Mouse (Mus musculus): ENCODE data around the gene Tubb5. TPM values are rescaled to one million over a fixed set of nuclear protein-coding genes. Genes with fewer than 3 reads are reported as not detected.

The Tubb5 gene
- total RNA-seq, 1 experiment from 2014 or later: 191 TPM

GRCm38 (mm10) chr17:35833894-35834293 lies 4.2 kb downstream of the Tubb5 start:
- ATAC-seq (ENCODE audit: extremely low read depth, insufficient number of reproducible peaks, low FRiP score, poor library complexity, severe bottlenecking): no peak

GRCm38 (mm10) chr17:35833239-35833751 lies 4.8 kb downstream of the Tubb5 start:
- ATAC-seq (ENCODE audit: extremely low read depth, insufficient number of reproducible peaks, low FRiP score, poor library complexity, severe bottlenecking): no peak

- no peak for ATAC-seq (ENCODE audit: extremely low read depth, insufficient number of reproducible peaks, low FRiP score, poor library complexity, severe bottlenecking)
Observed at GRCm38 (mm10) chr17:35832400-35833238, 5.5 kb downstream of the Tubb5 start.

- peak; percentile 94 for ATAC-seq (ENCODE audit: extremely low read depth, insufficient number of reproducible peaks, low FRiP score, poor library complexity, severe bottlenecking)
Observed at GRCm38 (mm10) chr17:35829737-35830136, 8.4 kb downstream of the Tubb5 start.

GRCm38 (mm10) chr17:35825109-35825850 lies 12.8 kb downstream of the Tubb5 start:
- ATAC-seq (ENCODE audit: extremely low read depth, insufficient number of reproducible peaks, low FRiP score, poor library complexity, severe bottlenecking): no peak

- ATAC-seq (ENCODE audit: extremely low read depth, insufficient number of reproducible peaks, low FRiP score, poor library complexity, severe bottlenecking): no peak
Observed at GRCm38 (mm10) chr17:35824402-35824801, 13.7 kb downstream of the Tubb5 start.

- peak; percentile 82 for ATAC-seq (ENCODE audit: extremely low read depth, insufficient number of reproducible peaks, low FRiP score, poor library complexity, severe bottlenecking)
Observed at GRCm38 (mm10) chr17:35822964-35823937, 14.9 kb downstream of the Tubb5 start, which contains the start of gene Flot1. Gene Flot1, plus strand, starts transcription at chr17:35823230.

GRCm38 (mm10) chr17:35822564-35822963 lies 15.5 kb downstream of the Tubb5 start:
- no peak for ATAC-seq (ENCODE audit: extremely low read depth, insufficient number of reproducible peaks, low FRiP score, poor library complexity, severe bottlenecking)

GRCm38 (mm10) chr17:35821439-35822430 lies 16.4 kb downstream of the Tubb5 start, which contains the start of gene Ier3:
Gene Ier3, plus strand, starts transcription at chr17:35821684.
- peak; percentile 40 for ATAC-seq (ENCODE audit: extremely low read depth, insufficient number of reproducible peaks, low FRiP score, poor library complexity, severe bottlenecking)

- no peak for ATAC-seq (ENCODE audit: extremely low read depth, insufficient number of reproducible peaks, low FRiP score, poor library complexity, severe bottlenecking)
Observed at GRCm38 (mm10) chr17:35820111-35820510, 18.0 kb downstream of the Tubb5 start.

- no peak for ATAC-seq (ENCODE audit: extremely low read depth, insufficient number of reproducible peaks, low FRiP score, poor library complexity, severe bottlenecking)
Observed at GRCm38 (mm10) chr17:35817226-35817625, 20.9 kb downstream of the Tubb5 start.

GRCm38 (mm10) chr17:35816686-35817085 lies 21.4 kb downstream of the Tubb5 start:
- no peak for ATAC-seq (ENCODE audit: extremely low read depth, insufficient number of reproducible peaks, low FRiP score, poor library complexity, severe bottlenecking)

GRCm38 (mm10) chr17:35815836-35816235 lies 22.3 kb downstream of the Tubb5 start:
- ATAC-seq (ENCODE audit: extremely low read depth, insufficient number of reproducible peaks, low FRiP score, poor library complexity, severe bottlenecking): no peak

- ATAC-seq (ENCODE audit: extremely low read depth, insufficient number of reproducible peaks, low FRiP score, poor library complexity, severe bottlenecking): no peak
Observed at GRCm38 (mm10) chr17:35814678-35815077, 23.4 kb downstream of the Tubb5 start.

GRCm38 (mm10) chr17:35813653-35814052 lies 24.5 kb downstream of the Tubb5 start:
- peak; percentile 24; the same call in 1 of the 2 replicates for ATAC-seq (ENCODE audit: extremely low read depth, insufficient number of reproducible peaks, low FRiP score, poor library complexity, severe bottlenecking)

GRCm38 (mm10) chr17:35813245-35813647 lies 24.9 kb downstream of the Tubb5 start:
- ATAC-seq (ENCODE audit: extremely low read depth, insufficient number of reproducible peaks, low FRiP score, poor library complexity, severe bottlenecking): 0 out of 2 replicates have a peak, but pooled peaks have one; percentile 53

- no peak for ATAC-seq (ENCODE audit: extremely low read depth, insufficient number of reproducible peaks, low FRiP score, poor library complexity, severe bottlenecking)
Observed at GRCm38 (mm10) chr17:35812736-35813135, 25.4 kb downstream of the Tubb5 start.
